Mouse (Mus musculus) effector memory CD4-positive, alpha-beta T cell, adult 5 months (primary cell): ENCODE data around the gene Gm21748. TPM values are rescaled to one million over a fixed set of nuclear protein-coding genes. Genes with fewer than 3 reads are reported as not detected.

ENCODE experiments used
- polyA plus RNA-seq: library from polyadenylated mRNA; unstranded; fragments of 100-300 nt; shearing (Covaris generic); gene quantifications from one replicate; pipeline ENCODE4 v1.2.1, GENCODE M21; 2017

Gene Gm21748
- polyA plus RNA-seq = not detected

DNA sequence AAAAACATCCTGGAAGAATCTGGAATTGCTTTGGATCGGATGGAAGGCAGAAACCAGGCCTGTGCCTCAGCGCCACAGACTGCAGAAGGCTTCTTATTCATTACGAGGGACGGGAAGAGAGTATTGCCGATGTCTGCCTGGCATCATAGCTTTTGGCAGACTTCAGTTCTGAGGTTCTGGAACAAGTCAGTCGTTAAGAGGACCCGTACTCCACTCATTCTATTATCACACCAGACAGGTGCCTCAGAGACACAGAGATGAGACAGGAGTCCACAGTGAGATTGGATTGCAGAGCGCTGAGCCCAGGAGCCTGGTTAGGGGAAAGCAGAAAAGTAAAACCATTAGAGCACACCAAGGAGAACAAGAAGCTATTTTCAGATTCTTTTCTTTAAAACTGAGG lies at the start of gene Gm21748:
Gene Gm21748 (minus strand): TSS at position 101 of the 400 bp plus-strand sequence.

Other genes starting within 250 kb of the Gm21748 start
- not detected for gene Gm21860, start 84.4 kb downstream of the Gm21748 start, polyA plus RNA-seq
- gene Gm47283, start 54.4 kb downstream of the Gm21748 start, polyA plus RNA-seq = not detected